Mouse (Mus musculus) ovary, adult 18-20 months (tissue): ENCODE measurements around the gene Bst1.

ENCODE experiments used
- DNase-seq: peaks from one replicate; pipeline ENCODE4 v3.0.0; 2022; ENCODE audit warnings: low spot score, mixed read lengths

The Bst1 gene

GRCm38 (mm10) chr5:43810427-43811062 lies 8.1 kb upstream of the Bst1 start:
- no peak for DNase-seq

GRCm38 (mm10) chr5:43814536-43814935 lies 4.1 kb upstream of the Bst1 start:
- no peak for DNase-seq

DNA sequence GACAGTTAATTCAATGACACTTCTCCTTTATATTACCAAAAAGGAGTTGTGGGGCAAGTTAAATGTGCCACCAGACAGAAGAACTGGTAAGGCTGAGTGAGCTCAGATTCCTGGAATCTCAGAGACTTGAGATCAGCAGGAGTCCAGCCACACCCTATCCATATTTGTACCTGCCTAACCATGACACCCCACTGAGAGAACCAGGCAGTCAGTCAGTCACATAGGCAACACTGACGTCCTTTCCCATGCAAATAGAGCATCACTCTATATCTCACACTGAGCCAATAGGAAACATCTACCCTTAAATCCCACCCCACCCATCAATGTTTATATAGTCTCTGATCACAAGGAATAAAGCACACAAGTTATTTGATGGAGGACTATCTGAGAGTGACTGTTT lies 2.9 kb upstream of the Bst1 start:
- DNase-seq = no peak

GRCm38 (mm10) chr5:43820785-43821184 lies 2.1 kb downstream of the Bst1 start:
- no peak for DNase-seq

DNA sequence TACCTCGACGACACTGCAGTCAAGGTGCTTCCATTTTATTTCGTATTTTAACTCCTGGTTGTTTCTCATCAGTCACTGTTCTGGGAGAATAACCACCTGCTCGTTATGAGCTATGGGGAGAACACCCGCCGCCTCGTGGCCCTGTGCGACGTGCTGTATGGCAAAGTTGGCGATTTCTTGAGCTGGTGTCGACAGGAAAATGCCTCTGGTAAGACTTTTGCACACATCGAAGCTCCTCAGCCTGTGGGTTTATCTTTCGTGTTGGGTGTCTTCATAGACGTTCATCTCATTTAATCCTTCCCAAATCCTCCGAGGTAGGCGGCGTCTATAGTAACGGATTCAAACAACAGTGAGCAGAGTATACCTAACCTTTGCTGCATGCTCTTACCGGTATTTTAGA lies 2.9 kb downstream of the Bst1 start, which contains the start of gene Fbxl5:
Gene Fbxl5 (minus strand): TSS at position 101 of the 400 bp plus-strand sequence.
- DNase-seq = no peak

- DNase-seq = no peak
Observed at GRCm38 (mm10) chr5:43822199-43822598, 3.5 kb downstream of the Bst1 start.

DNA sequence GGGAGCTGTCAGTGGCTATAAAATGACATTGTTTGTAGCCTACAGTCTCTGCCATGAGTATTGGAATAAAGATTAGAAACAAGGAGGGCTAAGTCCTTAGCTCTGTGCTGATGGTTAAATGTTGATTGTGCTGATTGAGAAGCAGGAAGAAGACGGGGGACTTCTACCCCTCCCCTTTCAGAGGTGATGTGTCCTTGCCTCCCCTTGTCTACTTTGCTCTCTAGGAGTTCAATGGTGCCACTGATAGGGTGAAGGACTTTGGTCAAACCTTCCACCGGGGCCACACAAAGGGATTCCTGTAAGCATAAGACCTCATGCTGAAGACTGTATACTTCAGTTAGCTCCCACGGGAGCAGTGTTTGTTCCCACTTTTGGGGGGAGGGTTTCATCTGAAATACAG lies 4.1 kb downstream of the Bst1 start:
- DNase-seq = no peak

- DNase-seq = no peak
Observed at GRCm38 (mm10) chr5:43824580-43824979, 5.9 kb downstream of the Bst1 start.

- DNase-seq = no peak
Observed at GRCm38 (mm10) chr5:43826883-43827282, 8.2 kb downstream of the Bst1 start.

- DNase-seq = no peak
Observed at GRCm38 (mm10) chr5:43827366-43827765, 8.7 kb downstream of the Bst1 start.

GRCm38 (mm10) chr5:43836590-43836989 lies 17.9 kb downstream of the Bst1 start:
- DNase-seq = no peak

DNA sequence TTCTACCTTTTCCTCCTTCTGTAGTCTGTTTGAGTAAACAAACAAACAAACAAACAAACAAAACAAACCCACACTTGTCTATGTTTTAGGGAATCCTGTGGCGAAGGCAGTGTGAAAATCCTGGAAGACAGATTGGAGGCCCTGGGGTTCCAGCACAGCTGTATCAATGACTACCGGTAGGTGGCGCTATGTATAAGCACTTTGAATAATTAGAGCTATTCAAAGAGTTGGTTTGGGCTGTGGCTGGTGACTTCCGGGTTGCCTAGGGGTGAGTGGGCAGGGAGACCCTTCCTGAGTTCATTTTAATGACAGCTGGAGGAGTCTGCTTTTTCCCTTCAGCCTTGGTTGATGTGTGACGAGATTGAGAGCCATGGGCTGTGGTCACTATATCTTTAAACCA lies 18.7 kb downstream of the Bst1 start:
- no peak for DNase-seq

GRCm38 (mm10) chr5:43841144-43842010 lies 22.7 kb downstream of the Bst1 start:
- peak; percentile 16 for DNase-seq

DNA sequence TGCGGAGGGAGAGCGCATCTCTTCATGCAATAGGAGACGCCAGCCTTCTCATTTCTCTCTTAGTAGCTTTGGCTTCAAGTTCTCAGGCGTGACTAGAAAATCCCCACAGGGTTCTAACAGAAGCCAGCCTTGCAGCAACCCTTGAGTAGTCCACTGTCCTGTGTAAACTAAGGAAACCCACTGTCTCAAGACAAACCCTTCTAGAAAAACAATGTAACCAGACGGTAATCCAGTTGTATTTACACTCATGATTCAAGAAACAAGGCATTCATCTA lies 23.3 kb downstream of the Bst1 start:
- no peak for DNase-seq

- no peak for DNase-seq
Observed at GRCm38 (mm10) chr5:43842576-43843155, 24.0 kb downstream of the Bst1 start.

DNA sequence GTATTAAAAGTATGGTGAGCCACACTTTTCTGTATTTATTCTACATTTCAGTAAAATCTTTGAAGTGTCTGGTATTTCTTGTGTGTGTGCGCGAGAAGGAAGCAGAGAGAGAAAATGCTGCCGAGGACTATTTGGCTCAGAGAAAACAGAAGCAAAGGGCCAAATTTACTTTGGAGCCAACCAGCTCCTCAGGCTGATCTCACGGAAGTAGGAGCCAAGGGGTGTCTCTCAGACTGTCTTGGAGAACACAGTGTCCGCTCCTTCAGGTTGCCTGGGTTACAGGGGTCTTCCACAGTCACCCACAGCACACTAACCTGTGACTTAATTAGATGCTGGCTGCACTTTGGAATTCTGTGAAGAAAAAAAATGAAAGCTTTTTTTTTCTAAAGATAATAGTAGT lies 26.4 kb downstream of the Bst1 start:
- DNase-seq = no peak

DNA sequence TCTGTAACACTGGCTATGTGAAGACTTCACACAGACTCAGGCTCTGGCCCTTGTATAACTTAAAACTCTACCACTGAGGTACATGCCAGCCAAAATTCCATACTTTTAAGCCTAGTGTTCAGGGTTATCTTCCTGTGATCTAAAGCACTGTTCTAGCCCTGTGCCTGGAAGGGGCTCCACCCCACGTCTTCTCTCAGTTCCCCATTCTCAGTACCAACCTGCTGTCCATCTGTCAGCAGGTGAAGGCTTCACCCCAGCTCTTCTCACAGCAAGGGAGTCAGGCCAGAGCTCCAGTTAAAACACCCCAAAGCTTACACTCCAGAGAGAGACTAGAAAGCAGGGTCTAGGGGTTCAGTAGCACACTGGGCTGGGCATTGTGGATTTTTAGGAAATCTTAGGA lies 27.0 kb downstream of the Bst1 start:
- no peak for DNase-seq

DNA sequence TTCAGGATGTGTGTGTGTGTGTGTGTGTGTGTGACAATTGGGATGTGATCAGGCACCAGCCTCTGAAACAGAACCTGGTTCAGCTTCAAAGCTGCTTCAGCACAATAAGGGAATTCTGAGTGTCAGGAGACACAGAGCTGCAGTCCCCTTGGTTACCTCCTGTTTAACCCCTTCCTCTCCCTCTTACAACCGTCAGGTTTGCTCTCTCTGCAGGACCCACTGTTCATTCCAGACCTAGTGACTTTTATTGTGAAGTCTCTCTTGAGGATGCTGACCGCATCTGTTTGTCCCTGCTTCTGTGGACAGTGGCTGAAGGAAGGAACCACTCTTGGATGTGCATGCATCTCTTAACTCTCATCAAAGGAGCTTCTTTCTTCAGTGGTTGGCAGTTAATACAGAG lies 27.5 kb downstream of the Bst1 start:
- DNase-seq = no peak

DNA sequence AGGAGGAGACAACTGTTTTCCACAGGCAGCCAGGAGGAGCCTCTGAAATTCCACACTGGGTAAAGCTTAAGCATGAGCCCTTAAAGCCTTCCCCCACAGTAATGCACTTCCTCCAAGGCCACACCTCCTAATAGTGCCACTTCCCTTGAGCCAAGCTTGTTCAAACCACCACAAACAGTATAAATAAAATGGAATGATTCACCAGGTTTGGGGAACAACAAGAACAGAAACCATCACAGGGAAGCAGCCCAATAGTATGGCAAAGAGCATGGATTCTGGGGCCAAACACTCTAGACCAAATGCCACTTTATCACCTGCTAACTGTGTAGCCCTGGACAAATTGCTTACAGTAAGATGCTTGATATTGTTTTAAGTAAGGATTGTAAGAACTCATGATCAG lies 28.9 kb downstream of the Bst1 start:
- no peak for DNase-seq

GRCm38 (mm10) chr5:43848275-43848674 lies 29.6 kb downstream of the Bst1 start:
- DNase-seq = no peak

DNA sequence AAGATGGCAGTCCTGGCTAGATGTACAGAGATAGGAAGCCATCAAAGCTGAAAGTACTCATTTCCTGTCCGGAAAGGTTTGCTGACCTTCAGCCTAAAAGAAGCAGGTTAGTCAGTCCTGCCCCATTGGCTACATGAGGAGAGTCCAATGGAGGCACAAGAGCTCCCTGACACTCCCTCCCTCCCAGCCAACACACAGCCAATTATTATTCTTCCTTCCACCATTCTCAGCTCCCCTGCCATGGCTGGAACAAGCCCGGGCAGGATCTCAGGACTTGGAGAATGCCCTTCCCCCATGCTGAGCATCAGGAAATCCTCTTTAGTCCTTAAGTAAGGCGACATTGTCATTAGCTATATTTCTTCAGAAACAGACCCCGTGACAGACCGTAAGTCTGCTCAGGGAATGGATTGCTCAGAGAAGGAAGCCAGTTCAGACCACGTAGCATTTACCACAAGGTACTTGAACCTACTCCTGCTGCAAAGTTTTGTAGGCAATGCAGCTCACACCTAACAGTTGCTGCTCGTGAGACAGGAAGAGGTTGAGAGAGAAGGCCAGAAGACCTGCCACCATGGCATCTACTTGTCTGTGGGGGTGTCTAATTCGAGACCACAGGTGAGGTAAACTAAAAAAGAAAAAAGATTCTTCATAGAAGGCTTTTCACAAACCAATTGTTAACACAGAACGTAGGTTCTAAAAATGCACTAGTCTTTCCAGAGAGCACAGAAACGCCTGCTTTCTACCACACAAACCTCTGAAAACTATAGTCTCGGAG lies 34.6 kb downstream of the Bst1 start:
- DNase-seq = no peak

GRCm38 (mm10) chr5:43853868-43854488 lies 35.3 kb downstream of the Bst1 start:
- no peak for DNase-seq
